Mouse (Mus musculus): ENCODE data around the gene Ccdc155. TPM values are rescaled to one million over a fixed set of nuclear protein-coding genes. Genes with fewer than 3 reads are reported as not detected.
"Not testable (repeated sequence)": the region's sequence is repeated elsewhere in the genome, so short reads cannot be mapped to it uniquely, and the experiment has no call there.

Gene Ccdc155
- polyA plus RNA-seq, 1 experiment from 2014 or later = 0.53 TPM

DNA sequence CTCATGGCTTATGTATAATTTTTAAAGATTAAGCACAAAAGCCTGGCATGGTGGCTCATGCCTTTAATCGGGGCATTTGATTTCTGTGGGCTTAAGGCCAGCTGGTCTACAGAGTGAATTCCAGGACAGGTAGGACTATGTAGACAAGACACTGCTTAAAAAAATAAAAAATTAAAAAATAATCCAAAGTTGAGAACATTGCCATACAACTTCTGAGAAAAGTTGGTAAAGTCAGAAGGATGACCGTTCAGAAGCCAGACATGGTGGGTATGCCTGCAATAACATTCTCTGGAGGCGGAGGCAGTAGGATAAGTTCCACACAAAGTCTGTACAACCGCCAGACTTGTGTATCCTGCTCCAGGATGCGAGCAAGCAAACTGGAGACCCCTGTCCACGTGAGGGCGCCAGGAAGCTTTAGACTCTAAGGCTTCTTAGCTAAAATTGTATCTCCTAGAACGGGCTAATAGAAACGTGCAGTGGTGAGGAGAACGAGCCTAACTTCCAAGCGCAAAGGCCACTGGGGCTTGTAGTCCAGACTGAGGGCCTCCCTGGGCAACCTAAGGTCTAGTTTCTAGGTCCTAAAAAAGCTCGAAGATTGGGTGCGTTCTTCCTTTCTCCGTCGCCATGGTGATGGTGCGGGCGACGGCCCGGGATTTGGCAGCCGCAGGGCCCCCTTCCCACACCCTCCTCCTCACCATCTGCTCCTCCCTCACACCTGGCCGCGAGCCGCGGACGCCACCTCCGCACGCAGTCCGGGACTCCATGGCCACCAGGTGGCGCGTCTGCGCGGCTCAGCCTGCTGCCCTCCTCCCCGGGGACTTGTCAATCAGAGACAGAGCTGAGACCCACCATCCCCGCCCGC, 42.8 kb downstream of the Ccdc155 start:
- H3K27me3 ChIP-seq = peaks cover 46% of the 10 kb centered on the region
- H3K4me2 ChIP-seq = peak overlapping the region; percentile 78
- WGBS = 4% methylated on average over 35 of the region's 35 CpGs
- peaks cover 2% of the 10 kb centered on the region; the same call in 1 of the 2 replicates for H3K9me3 ChIP-seq
- no peak overlapping the region; the same call in 1 of the 2 replicates for H3K27ac ChIP-seq
- H3K4me3 ChIP-seq = peak overlapping the region; percentile 47
- peaks cover 42% of the 10 kb centered on the region for H3K36me3 ChIP-seq
- peaks cover 12% of the 10 kb centered on the region for H3K4me1 ChIP-seq
- H3K9ac ChIP-seq = peak overlapping the region; percentile 62
- ATAC-seq (ENCODE audit: insufficient number of reproducible peaks, insufficient read depth, low FRiP score, low TSS enrichment, low read depth) = peak; percentile 87

DNA sequence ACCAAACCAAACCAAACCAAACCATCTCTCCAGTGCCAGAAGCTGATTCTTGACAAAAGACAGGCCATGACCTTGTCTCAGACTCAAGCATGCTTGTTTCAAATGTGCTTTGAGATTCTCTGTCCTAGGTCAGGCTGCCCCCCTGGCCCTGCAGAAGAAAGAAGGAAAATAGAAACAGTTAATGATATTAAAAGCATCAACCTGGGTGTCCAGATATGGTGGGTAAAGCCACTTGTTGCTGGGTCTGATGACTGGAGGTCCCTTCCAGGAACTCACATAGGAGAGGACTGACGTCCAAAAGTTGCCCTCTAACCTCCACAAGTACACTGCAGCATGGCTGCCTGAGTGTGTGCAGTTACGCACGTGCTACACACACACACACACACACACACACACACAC, 43.8 kb downstream of the Ccdc155 start:
- Histone ChIP-seq H3K9ac (no peak overlapping the region), H3K4me3 (no peak overlapping the region), H3K36me3 (peaks cover 42% of the 10 kb centered on the region), H3K9me3 (no peaks in the 10 kb centered on the region), H3K27me3 (peaks cover 36% of the 10 kb centered on the region), H3K27ac (no peak overlapping the region), H3K4me2 (no peak overlapping the region), H3K4me1 (peaks cover 12% of the 10 kb centered on the region)
- 86% methylated on average over 3 of the region's 3 CpGs for WGBS
- ATAC-seq (ENCODE audit: insufficient number of reproducible peaks, insufficient read depth, low FRiP score, low TSS enrichment, low read depth) = no peak

GRCm38 (mm10) chr7:45160316-45160800, 44.3 kb downstream of the Ccdc155 start:
- peaks cover 16% of the 10 kb centered on the region for H3K4me1 ChIP-seq
- no peak for ATAC-seq (ENCODE audit: insufficient number of reproducible peaks, insufficient read depth, low FRiP score, low TSS enrichment, low read depth)
- H3K9ac ChIP-seq = no peak overlapping the region
- peaks cover 31% of the 10 kb centered on the region for H3K27me3 ChIP-seq
- no peak overlapping the region for H3K4me3 ChIP-seq
- no peaks in the 10 kb centered on the region for H3K9me3 ChIP-seq
- H3K4me2 ChIP-seq = no peak overlapping the region
- no peak overlapping the region for H3K27ac ChIP-seq
- H3K36me3 ChIP-seq = peaks cover 42% of the 10 kb centered on the region
- 89% methylated on average over 6 of the region's 6 CpGs for WGBS

DNA sequence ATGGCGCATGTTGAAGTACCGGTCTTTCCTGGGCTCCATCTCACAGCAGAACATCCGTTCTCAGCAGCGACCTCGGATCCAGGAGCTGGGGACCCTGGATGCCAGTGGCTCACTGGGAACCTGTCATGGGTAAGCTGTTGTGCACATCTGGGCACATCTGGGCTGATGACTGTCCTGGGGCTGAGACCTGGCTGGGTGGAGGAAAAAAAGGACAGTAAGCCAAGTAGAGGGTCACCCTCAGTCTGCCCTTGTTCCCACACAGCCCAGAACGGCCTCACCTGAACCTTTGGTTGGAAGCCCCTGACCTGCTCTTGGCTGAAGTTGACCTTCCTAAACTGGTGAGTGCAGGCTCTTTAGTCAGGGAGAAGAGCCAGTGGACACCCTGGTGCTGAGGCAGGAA, 45.7 kb downstream of the Ccdc155 start:
- 91% methylated on average over 6 of the region's 6 CpGs for WGBS
- Histone ChIP-seq H3K36me3 (peaks cover 42% of the 10 kb centered on the region), H3K4me2 (no peak overlapping the region), H3K27me3 (peaks cover 18% of the 10 kb centered on the region), H3K4me1 (peaks cover 20% of the 10 kb centered on the region), H3K9ac (0 out of 2 replicates have a peak overlapping the region, but pooled peaks have one; percentile 3), H3K4me3 (no peak overlapping the region), H3K27ac (no peak overlapping the region), H3K9me3 (no peaks in the 10 kb centered on the region)
- ATAC-seq (ENCODE audit: insufficient number of reproducible peaks, insufficient read depth, low FRiP score, low TSS enrichment, low read depth) = no peak

- Histone ChIP-seq H3K9me3 (no peaks in the 10 kb centered on the region), H3K36me3 (peaks cover 42% of the 10 kb centered on the region), H3K4me3 (no peak overlapping the region), H3K27ac (no peak overlapping the region; the same call in 1 of the 2 replicates), H3K27me3 (peaks cover 2% of the 10 kb centered on the region), H3K4me2 (no peak overlapping the region), H3K9ac (no peak overlapping the region), H3K4me1 (peaks cover 19% of the 10 kb centered on the region)
- no peak for ATAC-seq (ENCODE audit: insufficient number of reproducible peaks, insufficient read depth, low FRiP score, low TSS enrichment, low read depth)
- WGBS = 82% methylated on average over 14 of the region's 14 CpGs
Observed at GRCm38 (mm10) chr7:45157459-45157858, 47.2 kb downstream of the Ccdc155 start.

GRCm38 (mm10) chr7:45156206-45156605, 48.5 kb downstream of the Ccdc155 start:
- WGBS = 93% methylated on average over 15 of the region's 15 CpGs
- Histone ChIP-seq H3K27ac (no peak overlapping the region), H3K27me3 (no peaks in the 10 kb centered on the region), H3K36me3 (peaks cover 41% of the 10 kb centered on the region), H3K4me1 (peaks cover 19% of the 10 kb centered on the region), H3K9me3 (no peaks in the 10 kb centered on the region), H3K9ac (no peak overlapping the region), H3K4me2 (no peak overlapping the region), H3K4me3 (no peak overlapping the region)
- no peak for ATAC-seq (ENCODE audit: insufficient number of reproducible peaks, insufficient read depth, low FRiP score, low TSS enrichment, low read depth)

DNA sequence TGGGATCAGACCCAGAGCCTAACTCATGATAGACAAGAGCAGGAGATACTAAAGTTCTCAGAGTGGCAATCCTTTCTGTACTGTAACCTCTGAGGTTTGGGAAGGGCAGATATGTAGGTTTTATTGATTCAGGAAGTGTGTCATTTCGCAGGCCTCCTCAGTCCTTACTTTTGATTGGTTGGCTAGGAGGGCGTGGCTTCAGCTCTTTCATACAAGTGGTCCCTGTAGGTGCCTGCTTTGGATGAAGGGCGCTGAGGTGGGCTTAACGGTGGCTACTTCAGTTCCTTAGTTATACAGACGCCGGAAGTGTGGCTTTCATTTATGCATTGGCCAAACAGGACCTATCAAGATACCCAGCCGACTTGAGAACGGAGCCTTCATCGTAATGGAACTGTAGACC, 49.1 kb downstream of the Ccdc155 start:
- Histone ChIP-seq H3K9ac (no peak overlapping the region), H3K9me3 (no peaks in the 10 kb centered on the region), H3K36me3 (peaks cover 35% of the 10 kb centered on the region), H3K4me1 (peaks cover 25% of the 10 kb centered on the region), H3K27ac (peak overlapping the region; percentile 96; the same call in 1 of the 2 replicates), H3K27me3 (no peaks in the 10 kb centered on the region), H3K4me3 (no peak overlapping the region), H3K4me2 (peak overlapping the region; percentile 79; the same call in 1 of the 2 replicates)
- WGBS = 82% methylated on average over 9 of the region's 9 CpGs
- ATAC-seq (ENCODE audit: insufficient number of reproducible peaks, insufficient read depth, low FRiP score, low TSS enrichment, low read depth) = no peak

DNA sequence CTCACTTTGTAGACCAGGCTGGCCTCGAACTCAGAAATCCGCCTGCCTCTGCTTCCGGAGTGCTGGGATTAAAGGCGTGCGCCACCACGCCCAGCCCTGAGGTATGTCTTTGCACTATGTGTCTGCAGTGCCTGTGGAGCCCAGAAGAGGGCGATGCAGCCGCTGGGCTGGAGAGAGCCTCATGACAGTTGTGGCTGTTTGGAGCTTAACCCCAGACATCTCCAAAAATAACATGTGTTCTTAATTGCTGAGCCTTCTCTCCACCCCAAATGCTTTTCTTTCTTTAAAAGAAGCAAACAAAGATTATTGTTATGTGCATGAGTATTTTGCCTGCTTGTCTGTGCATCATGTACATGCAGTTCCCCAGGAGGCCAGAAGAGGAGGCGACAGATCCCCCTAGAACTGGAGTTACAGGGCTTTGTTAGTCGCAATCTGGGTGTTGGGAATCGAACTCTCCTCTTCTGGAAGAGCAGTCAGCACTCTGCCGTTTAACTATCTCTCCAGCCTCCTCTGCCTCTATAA, 49.6 kb downstream of the Ccdc155 start:
- H3K36me3 ChIP-seq = peaks cover 30% of the 10 kb centered on the region
- peak overlapping the region; percentile 64 for H3K4me3 ChIP-seq
- no peaks in the 10 kb centered on the region for H3K27me3 ChIP-seq
- 79% methylated on average over 12 of the region's 12 CpGs for WGBS
- no peaks in the 10 kb centered on the region for H3K9me3 ChIP-seq
- ATAC-seq (ENCODE audit: insufficient number of reproducible peaks, insufficient read depth, low FRiP score, low TSS enrichment, low read depth) = 0 out of 2 replicates have a peak, but pooled peaks have one; percentile 0
- H3K4me1 ChIP-seq = peaks cover 29% of the 10 kb centered on the region
- H3K4me2 ChIP-seq = peak overlapping the region; percentile 79
- peak overlapping the region; percentile 49; the same call in 1 of the 2 replicates for H3K9ac ChIP-seq
- H3K27ac ChIP-seq = peak overlapping the region; percentile 96

GRCm38 (mm10) chr7:45154096-45154992, 50.3 kb downstream of the Ccdc155 start, which contains the start of the genes Pih1d1 and Aldh16a1:
TSS of gene Pih1d1 (plus strand) at chr7:45154303.
TSS of gene Aldh16a1 (minus strand) at chr7:45154584.
- peaks cover 29% of the 10 kb centered on the region for H3K4me1 ChIP-seq
- no peaks in the 10 kb centered on the region for H3K9me3 ChIP-seq
- peak within 1 kb of the TSS; percentile 64 for H3K4me3 ChIP-seq
- 4% methylated on average over 69 of the region's 69 CpGs for WGBS
- H3K27ac ChIP-seq = peak within 1 kb of the TSS; percentile 96
- peak; percentile 93 for ATAC-seq (ENCODE audit: insufficient number of reproducible peaks, insufficient read depth, low FRiP score, low TSS enrichment, low read depth)
- H3K4me2 ChIP-seq = peak within 1 kb of the TSS; percentile 79
- H3K9ac ChIP-seq = peak within 1 kb of the TSS; percentile 89
- H3K27me3 ChIP-seq = no peaks in the 10 kb centered on the region
- peaks cover 22% of the 10 kb centered on the region for H3K36me3 ChIP-seq

- peaks cover 29% of the 10 kb centered on the region for H3K4me1 ChIP-seq
- peak overlapping the region; percentile 89 for H3K9ac ChIP-seq
- H3K36me3 ChIP-seq = peaks cover 16% of the 10 kb centered on the region
- 3% methylated on average over 5 of the region's 5 CpGs for WGBS
- H3K9me3 ChIP-seq = no peaks in the 10 kb centered on the region
- no peaks in the 10 kb centered on the region for H3K27me3 ChIP-seq
- H3K4me3 ChIP-seq = peak overlapping the region; percentile 64
- H3K4me2 ChIP-seq = peak overlapping the region; percentile 79
- H3K27ac ChIP-seq = peak overlapping the region; percentile 96
- ATAC-seq (ENCODE audit: insufficient number of reproducible peaks, insufficient read depth, low FRiP score, low TSS enrichment, low read depth) = no peak
Observed at GRCm38 (mm10) chr7:45153586-45153985, 51.1 kb downstream of the Ccdc155 start.

- Histone ChIP-seq H3K9ac (peak overlapping the region; percentile 89; the same call in 1 of the 2 replicates), H3K4me1 (peaks cover 29% of the 10 kb centered on the region), H3K36me3 (peaks cover 16% of the 10 kb centered on the region), H3K4me2 (peak overlapping the region; percentile 79), H3K4me3 (peak overlapping the region; percentile 64; the same call in 1 of the 2 replicates)
- H3K27me3 ChIP-seq; H3K9me3 ChIP-seq; H3K27ac ChIP-seq; ATAC-seq (ENCODE audit: insufficient number of reproducible peaks, insufficient read depth, low FRiP score, low TSS enrichment, low read depth): not testable (repeated sequence)
- 88% methylated on average over 2 of the region's 2 CpGs for WGBS
Observed at GRCm38 (mm10) chr7:45153052-45153451, 51.6 kb downstream of the Ccdc155 start.
